In the genomic region with DNA sequence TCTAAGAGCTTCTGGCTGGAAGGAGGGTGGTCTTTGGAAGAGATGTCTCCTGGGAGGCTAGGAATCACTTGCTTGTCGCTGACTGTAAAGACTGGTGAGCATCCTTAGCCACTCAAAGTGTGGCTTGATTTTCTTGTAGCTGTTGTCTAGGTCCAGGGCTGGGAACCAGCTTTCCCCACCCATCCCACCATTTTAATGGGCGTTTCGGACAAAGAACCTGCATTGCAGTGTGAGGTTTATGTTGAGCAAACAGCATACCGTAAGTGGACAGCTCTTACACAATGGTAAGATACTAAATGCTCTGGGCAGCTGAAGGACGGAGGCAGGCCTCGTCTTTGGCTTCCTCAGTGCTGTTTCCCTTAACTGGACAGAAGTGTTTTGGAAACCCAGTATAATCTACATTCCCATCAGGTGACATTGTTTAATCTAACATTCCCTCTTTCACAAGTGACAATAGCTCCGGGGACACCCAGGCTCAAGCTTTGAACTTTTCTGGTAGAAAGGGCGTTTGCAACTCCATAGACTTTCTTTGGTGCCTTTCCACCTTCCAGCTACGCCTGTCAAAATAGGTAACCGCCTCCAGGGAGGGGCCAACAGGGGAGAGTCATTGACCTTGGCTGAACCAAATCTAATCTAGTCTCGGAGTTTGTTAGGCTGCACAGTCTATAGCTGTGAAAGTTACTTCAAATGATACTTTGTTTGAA, we compare ENCODE assay signal across 8 mouse cellular contexts. TPM values are rescaled to one million over a fixed set of nuclear protein-coding genes. Genes with fewer than 3 reads are reported as not detected.
DNase-seq lines count a peak whose midpoint lies in the region; ATAC-seq lines count a peak whose summit lies in the region.

No protein-coding gene starts in this region.

- 31% methylated on average over 11 of the region's 11 CpGs for WGBS in embryonic facial prominence, embryonic 12.5 days
- WGBS in limb, embryonic 12.5 days, result 33% methylated on average over 11 of the region's 11 CpGs
- 21% methylated on average over 11 of the region's 11 CpGs for WGBS in midbrain, embryonic 12.5 days

- peak overlapping the region; percentile 59 for H3K4me2 ChIP-seq in embryonic facial prominence, embryonic 12.5 days (replicated peaks)
- H3K4me2 ChIP-seq in limb, embryonic 12.5 days, result peak overlapping the region; percentile 62
- peak overlapping the region; percentile 73 for H3K4me2 ChIP-seq in midbrain, embryonic 12.5 days (replicated peaks)

- H3K9me3 ChIP-seq in embryonic facial prominence, embryonic 12.5 days, result no peaks in the 10 kb centered on the region
- no peaks in the 10 kb centered on the region for H3K9me3 ChIP-seq in limb, embryonic 12.5 days
- no peaks in the 10 kb centered on the region for H3K9me3 ChIP-seq in midbrain, embryonic 12.5 days

- no peak for ATAC-seq in embryonic facial prominence, embryonic 12.5 days (ENCODE audit: insufficient number of reproducible peaks, insufficient read depth, low FRiP score, low TSS enrichment)
- no peak for ATAC-seq in limb, embryonic 12.5 days (ENCODE audit: insufficient number of reproducible peaks, insufficient read depth, low FRiP score, low TSS enrichment, low read depth)
- ATAC-seq in midbrain, embryonic 12.5 days (ENCODE audit: low FRiP score, low read depth), result no peak

- H3K4me3 ChIP-seq in embryonic facial prominence, embryonic 12.5 days, result peak overlapping the region; percentile 93
- H3K4me3 ChIP-seq in limb, embryonic 12.5 days (replicated peaks), result peak overlapping the region; percentile 93
- peak overlapping the region; percentile 95 for H3K4me3 ChIP-seq in midbrain, embryonic 12.5 days

- H3K27me3 ChIP-seq in embryonic facial prominence, embryonic 12.5 days, result no peaks in the 10 kb centered on the region
- no peaks in the 10 kb centered on the region for H3K27me3 ChIP-seq in limb, embryonic 12.5 days
- no peaks in the 10 kb centered on the region for H3K27me3 ChIP-seq in midbrain, embryonic 12.5 days

- no peak overlapping the region for H3K27ac ChIP-seq in embryonic facial prominence, embryonic 12.5 days
- H3K27ac ChIP-seq in limb, embryonic 12.5 days, result no peak overlapping the region
- H3K27ac ChIP-seq in midbrain, embryonic 12.5 days (replicated peaks), result no peak overlapping the region

- H3K36me3 ChIP-seq in embryonic facial prominence, embryonic 12.5 days, result no peaks in the 10 kb centered on the region
- H3K36me3 ChIP-seq in limb, embryonic 12.5 days, result peaks cover 8% of the 10 kb centered on the region; the same call in 1 of the 2 replicates
- no peaks in the 10 kb centered on the region for H3K36me3 ChIP-seq in midbrain, embryonic 12.5 days

- peaks cover 16% of the 10 kb centered on the region for H3K4me1 ChIP-seq in embryonic facial prominence, embryonic 12.5 days
- peaks cover 25% of the 10 kb centered on the region for H3K4me1 ChIP-seq in limb, embryonic 12.5 days (replicated peaks)
- H3K4me1 ChIP-seq in midbrain, embryonic 12.5 days, result peaks cover 31% of the 10 kb centered on the region

- no peak overlapping the region for H3K9ac ChIP-seq in embryonic facial prominence, embryonic 12.5 days
- no peak overlapping the region for H3K9ac ChIP-seq in limb, embryonic 12.5 days (replicated peaks)
- H3K9ac ChIP-seq in midbrain, embryonic 12.5 days (replicated peaks), result no peak overlapping the region

- DNase-seq in spleen, adult 12 weeks (ENCODE audit: low spot score), result peak; percentile 23
- DNase-seq in spleen, adult 18-20 months, result no peak
- DNase-seq in heart, postnatal 4 days, result peak; percentile 33
- no peak for DNase-seq in left cerebral cortex, adult 11 months (ENCODE audit: low spot score)
- no peak for DNase-seq in urinary bladder, adult 2 months (ENCODE audit: low spot score)

RNA-seq across cellular contexts. Expression of gene Tbl1xr1, which starts 1.7 kb away (rescaled TPM):
- polyA plus RNA-seq in embryonic facial prominence, embryonic 12.5 days (2016; fragmentation: Nextera tagmentation; extraction: Ambion mirVana), result 37.5 and 39.8 TPM in 2 replicates
- total RNA-seq in heart, postnatal 4 days (2021), result 10 to 100 TPM; 57.5 to 58.8 TPM
- 35.6 and 38.0 TPM in 2 replicates for polyA plus RNA-seq in limb, embryonic 12.5 days (2016; fragmentation: Nextera tagmentation; extraction: Ambion mirVana)
- 35.2 and 36.8 TPM in 2 replicates for polyA plus RNA-seq in midbrain, embryonic 12.5 days (2016; fragmentation: Nextera tagmentation; extraction: Ambion mirVana)
- polyA plus RNA-seq in urinary bladder, adult 2 months (2012; rRNA removed), result 24.9 and 34.9 TPM in 2 replicates

Comparison
In these comparisons a context has a peak if more than half of its experiments do, and no peak if none do; other contexts are left out.
1. DNase-seq: peak in spleen, adult 12 weeks (single experiment) and heart, postnatal 4 days (single experiment); none in spleen, adult 18-20 months (0 of 2), left cerebral cortex, adult 11 months (single experiment) and urinary bladder, adult 2 months (single experiment).
2. Peak in every context shown above with its lines, with median percentiles within 50 percentile points of each other: H3K4me2 ChIP-seq and H3K4me3 ChIP-seq.